Mouse (Mus musculus): ENCODE results near the gene Vmn1r41.

Vmn1r41 gene

DNA sequence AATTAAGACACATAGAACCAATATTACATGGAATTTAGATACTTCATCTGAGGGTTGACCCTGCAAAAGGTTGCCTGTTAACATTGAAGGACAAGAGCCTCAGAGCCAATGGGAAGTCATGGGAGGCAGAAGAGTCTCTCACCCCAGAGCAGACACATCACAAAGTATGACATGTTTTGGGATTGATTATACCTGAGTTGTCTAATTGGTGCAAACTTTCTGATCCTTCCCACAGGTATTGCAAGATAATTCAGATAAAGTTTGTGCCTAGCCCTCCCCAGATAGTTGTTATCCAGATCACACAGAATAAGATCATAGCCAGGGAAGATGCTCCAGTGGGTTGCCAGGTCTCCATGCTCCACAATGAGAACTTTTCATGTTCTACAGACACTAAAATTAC lies at the start of gene Vmn1r41:
Vmn1r41 (plus strand) TSS at position 301 of the 400 bp plus-strand sequence.
- no peak for DNase-seq (ENCODE audit: low spot score in 2 of 2)

DNA sequence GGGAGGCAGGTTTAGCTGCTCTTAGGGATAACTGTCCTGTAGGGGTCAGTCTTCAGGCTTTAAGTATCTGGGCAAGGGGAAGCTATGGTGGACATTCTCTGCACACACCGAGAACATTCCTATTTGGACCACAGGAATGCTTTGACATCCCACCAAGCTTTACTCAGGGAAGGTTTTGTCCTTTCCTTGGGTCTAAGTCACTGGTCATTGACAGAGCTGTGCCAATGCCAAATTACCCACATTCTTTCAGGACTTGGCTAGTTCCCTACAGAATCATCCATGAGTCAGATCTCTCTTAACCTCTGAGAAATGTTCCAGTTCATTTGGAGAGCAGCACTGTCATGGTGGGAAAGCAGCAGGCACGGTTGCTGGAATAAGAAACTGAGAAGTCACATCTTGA lies 33.9 kb upstream of the Vmn1r41 start:
- no peak for DNase-seq (ENCODE audit: low spot score in 2 of 2)

DNA sequence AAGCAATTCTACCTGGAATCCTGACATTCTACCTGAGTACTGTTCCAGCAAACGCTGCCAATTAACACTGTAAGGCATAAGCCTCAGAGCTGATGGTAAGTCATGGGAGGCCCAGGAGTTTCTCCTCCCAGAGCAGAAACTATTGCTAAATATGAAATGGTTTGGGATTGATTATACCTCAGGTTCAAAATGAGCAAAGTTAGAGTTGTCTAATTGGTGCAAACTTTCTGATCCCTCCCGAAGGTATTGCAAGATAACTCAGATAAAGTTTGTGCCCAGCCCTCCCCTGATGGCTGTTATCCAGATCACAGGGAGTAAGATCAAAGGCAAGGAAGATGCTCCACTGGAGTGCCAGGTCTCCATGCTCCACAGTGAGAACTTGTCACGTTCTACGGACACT lies 33.3 kb upstream of the Vmn1r41 start, which contains the start of gene Vmn1r40:
Vmn1r40 (plus strand) TSS at position 301 of the 400 bp plus-strand sequence.
- DNase-seq (ENCODE audit: low spot score in 2 of 2) = no peak

DNA sequence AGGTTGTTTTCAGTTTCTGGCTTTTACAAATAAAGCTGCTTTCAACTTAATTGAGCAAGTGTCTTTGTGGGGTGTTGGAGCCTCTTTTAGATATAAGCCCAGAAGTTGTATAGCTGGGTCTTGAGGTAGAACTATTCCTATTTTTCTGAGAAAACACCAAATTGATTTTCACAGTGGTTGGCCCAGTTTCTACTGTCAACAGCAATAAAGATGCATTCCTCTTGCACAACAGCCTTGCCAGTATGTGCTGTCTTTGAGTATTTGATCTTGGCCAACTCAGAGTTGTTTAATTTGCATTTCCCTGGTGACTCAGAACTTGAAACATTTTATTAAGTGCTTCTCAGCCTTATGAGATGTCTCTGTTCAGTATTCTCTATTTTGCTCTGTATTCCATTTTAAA lies 22.5 kb upstream of the Vmn1r41 start:
- DNase-seq (ENCODE audit: low spot score in 2 of 2) = no peak

DNA sequence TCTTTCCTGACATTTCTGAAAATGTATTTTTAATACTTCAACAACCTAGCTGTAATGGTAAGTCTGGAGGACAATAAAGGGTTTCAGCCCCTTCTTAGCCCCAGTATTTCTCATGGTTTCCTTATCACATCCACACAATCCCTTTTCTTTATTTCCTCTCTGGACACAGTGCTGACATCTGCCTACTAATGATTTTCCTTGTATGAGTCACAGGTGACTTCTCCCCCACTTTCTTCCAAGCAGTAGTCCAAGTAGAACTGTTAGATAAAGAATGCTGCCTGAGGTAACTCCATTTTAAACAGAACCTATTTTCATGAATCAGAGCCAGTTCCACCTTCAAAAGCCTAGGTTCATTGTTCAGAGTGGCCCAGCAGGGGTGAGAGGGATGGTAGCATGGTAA lies 2.2 kb downstream of the Vmn1r41 start:
- no peak for DNase-seq (ENCODE audit: low spot score in 2 of 2)

DNA sequence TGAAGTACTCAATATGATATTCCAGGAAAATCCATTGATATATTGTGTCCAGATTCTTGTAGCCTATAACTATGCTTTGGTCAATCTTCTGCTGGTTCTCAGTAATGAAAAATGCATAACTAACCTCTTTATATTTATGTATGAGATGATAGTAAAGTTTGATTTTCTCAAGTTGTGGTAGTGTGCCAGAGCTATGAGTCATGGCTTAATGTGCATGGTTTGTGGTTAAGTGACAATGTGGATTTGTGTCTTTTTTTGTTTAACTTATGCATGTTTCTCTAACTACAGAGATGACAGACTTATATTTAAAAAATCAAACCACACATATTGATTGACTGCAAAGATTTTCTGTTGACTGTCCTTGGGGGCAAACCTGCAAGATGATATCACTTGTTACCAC lies 49.7 kb downstream of the Vmn1r41 start:
- no peak for DNase-seq (ENCODE audit: low spot score in 2 of 2)
